Mouse (Mus musculus) stomach, postnatal 0 days (tissue): ENCODE measurements around the gene Rtn2. TPM values are rescaled to one million over a fixed set of nuclear protein-coding genes. Genes with fewer than 3 reads are reported as not detected.

ENCODE experiments used
- ATAC-seq: fragments of 200-750 bp; cut with Nextera tagmentation; 2 replicates; pipeline ENCODE4 v1.8.0; 2017; ENCODE audit not compliant: low FRiP score, low TSS enrichment
- DNase-seq: peaks from one replicate; pipeline ENCODE4 v3.0.0-alpha.2; 2016; ENCODE audit warnings: low spot score
- H3K27ac ChIP-seq: fragments of 300-500 bp; sonication (generic); replicated peaks from 2 replicates; pipeline ENCODE4 v1.5.1; 2014; ENCODE audit warnings: mild to moderate bottlenecking, control low read depth
- H3K27me3 ChIP-seq: fragments of 300-500 bp; sonication (generic); 2 replicates; pipeline ENCODE4 v1.6.1; 2014; ENCODE audit warnings: low read length; ENCODE audit not compliant: control insufficient read depth, insufficient read depth
- H3K36me3 ChIP-seq: fragments of 300-500 bp; sonication (generic); 2 replicates; pipeline ENCODE4 v1.6.1; 2014; ENCODE audit warnings: low read length, mixed read lengths; ENCODE audit not compliant: control insufficient read depth, insufficient read depth
- H3K4me1 ChIP-seq: fragments of 300-500 bp; sonication (generic); replicated peaks from 2 replicates; pipeline ENCODE4 v1.6.1; 2014; ENCODE audit warnings: antibody characterized with exemption; ENCODE audit not compliant: control insufficient read depth, insufficient read depth
- H3K4me2 ChIP-seq: fragments of 300-500 bp; sonication (generic); replicated peaks from 2 replicates; pipeline ENCODE4 v1.6.1; 2014; ENCODE audit warnings: low read depth, mild to moderate bottlenecking, control low read depth, moderate library complexity
- H3K4me3 ChIP-seq: fragments of 300-500 bp; sonication (generic); 2 replicates; pipeline ENCODE4 v1.5.1; 2014; ENCODE audit warnings: low read depth, low read length, control low read depth
- H3K9ac ChIP-seq: fragments of 300-500 bp; sonication (generic); 2 replicates; pipeline ENCODE4 v1.6.1; 2014; ENCODE audit warnings: mild to moderate bottlenecking, low read length, control low read depth, mixed read lengths
- H3K9me3 ChIP-seq: fragments of 300-500 bp; sonication (generic); 2 replicates; pipeline ENCODE4 v1.6.1; 2016; ENCODE audit warnings: low read length; ENCODE audit not compliant: control insufficient read depth
- CTCF ChIP-seq: IDR thresholded peaks from 2 replicates; pipeline ENCODE4 v1.5.1; 2016; ENCODE audit warnings: antibody characterized with exemption, low read depth, mild to moderate bottlenecking, moderate library complexity
- EP300 ChIP-seq: optimal IDR thresholded peaks from 2 replicates; pipeline ENCODE3; 2016; ENCODE audit warnings: antibody characterized with exemption
- WGBS: fragments of 180-500 bp; shearing (Covaris S2); extraction: QIAGEN DNeasy Blood & Tissue Kit; methylation state at CpG from one replicate; pipeline ENCODE4 v1.1.7; 2014; 5-methylcytosine and 5-hydroxymethylcytosine counted together
- polyA plus RNA-seq: library from polyadenylated mRNA; unstranded; fragments of >200 nt; fragmentation: Nextera tagmentation; extraction: Ambion mirVana; gene quantifications from 2 replicates; pipeline ENCODE4 v1.2.1, GENCODE M21; 2015

The Rtn2 gene
- polyA plus RNA-seq, 1 experiment from 2014 or later = 10.1 TPM

- WGBS = 46% methylated on average over 10 of the region's 10 CpGs
- no peaks in the 10 kb centered on the region for H3K4me1 ChIP-seq
- H3K36me3 ChIP-seq = no peaks in the 10 kb centered on the region
- H3K27me3 ChIP-seq = no peaks in the 10 kb centered on the region
- no peaks in the 10 kb centered on the region for H3K9me3 ChIP-seq
- H3K4me3 ChIP-seq = no peak overlapping the region
- H3K9ac ChIP-seq = no peak overlapping the region
- TF ChIP-seq EP300 = no peak
- TF ChIP-seq CTCF = no peak
- H3K4me2 ChIP-seq = no peak overlapping the region
- ATAC-seq = no peak
- no peak overlapping the region for H3K27ac ChIP-seq
- DNase-seq = peak; percentile 22
These were observed 54.7 kb downstream of the Rtn2 start for GRCm38 (mm10) chr7:19337122-19337521.

- Histone ChIP-seq H3K4me3 (no peak overlapping the region), H3K9me3 (no peaks in the 10 kb centered on the region), H3K27ac (no peak overlapping the region), H3K27me3 (no peaks in the 10 kb centered on the region), H3K4me2 (no peak overlapping the region), H3K36me3 (no peaks in the 10 kb centered on the region), H3K4me1 (0 out of 2 replicates have a peak, but pooled peaks cover 2% of the 10 kb centered on the region), H3K9ac (no peak overlapping the region)
- no peak for DNase-seq
- no peak for TF ChIP-seq CTCF
- no peak for TF ChIP-seq EP300
- WGBS = 53% methylated on average over 2 of the region's 2 CpGs
- no peak for ATAC-seq
These were observed 55.6 kb downstream of the Rtn2 start for GRCm38 (mm10) chr7:19338060-19338459.

- 47% methylated on average over 7 of the region's 7 CpGs for WGBS
- no peak overlapping the region for H3K4me3 ChIP-seq
- 0 out of 2 replicates have a peak, but pooled peaks cover 2% of the 10 kb centered on the region for H3K4me1 ChIP-seq
- TF ChIP-seq CTCF (no peak), EP300 (no peak)
- H3K27ac ChIP-seq = no peak overlapping the region
- H3K4me2 ChIP-seq = no peak overlapping the region
- ATAC-seq (peak; percentile 27; the same call in 1 of the 2 replicates), DNase-seq (no peak)
- no peak overlapping the region for H3K9ac ChIP-seq
- H3K9me3 ChIP-seq = no peaks in the 10 kb centered on the region
- H3K27me3 ChIP-seq = no peaks in the 10 kb centered on the region
- no peaks in the 10 kb centered on the region for H3K36me3 ChIP-seq
These were observed 56.2 kb downstream of the Rtn2 start for GRCm38 (mm10) chr7:19338596-19338995.

- H3K27ac ChIP-seq = no peak overlapping the region
- DNase-seq (no peak), ATAC-seq (no peak)
- H3K4me3 ChIP-seq = no peak overlapping the region; the same call in 1 of the 2 replicates
- H3K27me3 ChIP-seq = no peaks in the 10 kb centered on the region
- H3K9ac ChIP-seq = no peak overlapping the region
- H3K4me1 ChIP-seq = 0 out of 2 replicates have a peak, but pooled peaks cover 2% of the 10 kb centered on the region
- H3K4me2 ChIP-seq = peak overlapping the region; percentile 79
- WGBS = 17% methylated on average over 10 of the region's 10 CpGs
- H3K9me3 ChIP-seq = no peaks in the 10 kb centered on the region
- no peaks in the 10 kb centered on the region for H3K36me3 ChIP-seq
- no peak for TF ChIP-seq EP300
- TF ChIP-seq CTCF = no peak
These were observed 58.8 kb downstream of the Rtn2 start for GRCm38 (mm10) chr7:19341250-19341649.

- DNase-seq = peak; percentile 57
- WGBS = 0% methylated on average over 41 of the region's 41 CpGs
- 0 out of 2 replicates have a peak, but pooled peaks cover 2% of the 10 kb centered on the region for H3K4me1 ChIP-seq
- H3K4me3 ChIP-seq = peak overlapping the region; percentile 40
- no peaks in the 10 kb centered on the region for H3K27me3 ChIP-seq
- ATAC-seq = peak; percentile 40; the same call in 1 of the 2 replicates
- H3K9ac ChIP-seq = peak overlapping the region; percentile 55
- no peaks in the 10 kb centered on the region for H3K9me3 ChIP-seq
- TF ChIP-seq EP300 = no peak
- TF ChIP-seq CTCF = no peak
- no peaks in the 10 kb centered on the region for H3K36me3 ChIP-seq
- H3K4me2 ChIP-seq = peak overlapping the region; percentile 79
- H3K27ac ChIP-seq = peak overlapping the region; percentile 81
These were observed 59.5 kb downstream of the Rtn2 start for GRCm38 (mm10) chr7:19341761-19342409.

- 1% methylated on average over 27 of the region's 27 CpGs for WGBS
- TF ChIP-seq CTCF = peak; percentile 97
- TF ChIP-seq EP300 = no peak
- Histone ChIP-seq H3K9me3 (no peaks in the 10 kb centered on the region), H3K4me1 (0 out of 2 replicates have a peak, but pooled peaks cover 2% of the 10 kb centered on the region), H3K27me3 (no peaks in the 10 kb centered on the region), H3K36me3 (no peaks in the 10 kb centered on the region), H3K9ac (peak overlapping the region; percentile 55), H3K4me2 (peak overlapping the region; percentile 79), H3K27ac (peak overlapping the region; percentile 81), H3K4me3 (peak overlapping the region; percentile 40)
- DNase-seq (peak; percentile 85), ATAC-seq (peak; percentile 15; the same call in 1 of the 2 replicates)
These were observed 60.1 kb downstream of the Rtn2 start for GRCm38 (mm10) chr7:19342481-19343027.
